Mouse (Mus musculus): Measurements from ENCODE around the gene Mb. TPM values are rescaled to one million over a fixed set of nuclear protein-coding genes. Genes with fewer than 3 reads are reported as not detected.
"Not testable (repeated sequence)": the region's sequence is repeated elsewhere in the genome, so short reads cannot be mapped to it uniquely, and the experiment has no call there.

Gene Mb
- polyA plus RNA-seq, 1 experiment from 2014 or later = 977 TPM

DNA sequence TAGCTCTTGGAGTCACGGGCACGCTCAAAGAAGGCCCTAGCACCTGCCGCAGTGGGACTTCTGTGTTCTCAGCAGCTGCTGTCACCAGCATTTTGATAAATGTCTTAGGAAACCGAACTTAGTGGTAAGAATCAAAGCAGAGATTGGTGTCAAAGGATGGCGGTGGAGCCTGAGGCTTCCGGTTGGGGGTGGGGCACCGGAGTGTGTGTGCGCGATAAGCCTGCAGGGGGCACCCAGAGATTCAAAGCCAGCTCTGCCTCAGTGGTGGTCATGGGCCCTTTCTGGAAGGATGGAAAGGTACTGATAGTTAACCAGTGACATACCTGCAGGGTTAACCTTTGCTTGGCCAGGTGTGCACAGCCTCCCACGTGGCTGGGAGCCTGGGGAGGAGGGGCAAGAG lies 21.0 kb upstream of the Mb start:
- 18% methylated on average over 10 of the region's 10 CpGs for WGBS
- Histone ChIP-seq H3K36me3 (ENCODE audit: control insufficient read depth, insufficient read depth) (peaks cover 8% of the 10 kb centered on the region), H3K4me3 (ENCODE audit: low read length) (no peak overlapping the region), H3K9ac (ENCODE audit: low read length) (no peak overlapping the region), H3K4me2 (ENCODE audit: low read depth, low read length) (peak overlapping the region; percentile 32; the same call in 1 of the 2 replicates), H3K4me1 (ENCODE audit: control insufficient read depth, insufficient read depth, low read length) (peaks cover 17% of the 10 kb centered on the region), H3K27me3 (ENCODE audit: control insufficient read depth, insufficient read depth, low read length) (no peaks in the 10 kb centered on the region), H3K9me3 (replicated peaks; ENCODE audit: control insufficient read depth, low read length) (no peaks in the 10 kb centered on the region), H3K27ac (ENCODE audit: low read length) (0 out of 2 replicates have a peak overlapping the region, but pooled peaks have one; percentile 2)
- ATAC-seq (replicated peaks; ENCODE audit: extremely low read depth, insufficient read depth, low FRiP score) = peak; percentile 39; the same call in 1 of the 2 replicates

DNA sequence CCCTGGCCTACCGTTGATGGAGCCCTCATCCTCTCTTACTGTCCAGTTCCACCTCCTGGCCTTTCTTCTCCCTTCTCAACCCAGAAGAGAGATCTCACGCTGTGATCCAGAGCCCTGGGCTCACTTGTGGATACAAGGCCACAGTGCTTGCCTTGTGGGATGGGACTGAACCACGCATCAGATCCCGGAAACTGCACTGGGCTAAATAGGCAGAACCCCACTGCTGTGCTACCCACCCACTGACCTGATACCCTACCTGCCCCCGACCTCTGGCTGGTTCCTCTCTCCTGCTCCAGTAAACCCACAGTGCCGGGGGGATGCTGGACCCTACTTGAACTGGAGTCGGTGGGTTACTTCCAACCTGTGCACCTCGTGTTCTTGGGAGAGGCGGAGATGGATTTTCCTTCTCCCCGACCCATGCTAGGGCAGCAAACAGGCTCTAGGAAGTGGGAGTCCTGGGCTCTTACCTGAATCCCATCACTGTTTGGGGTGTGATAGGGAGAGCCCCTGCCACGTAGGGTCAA lies 20.3 kb upstream of the Mb start:
- peaks cover 5% of the 10 kb centered on the region; the same call in 1 of the 2 replicates for H3K36me3 ChIP-seq (ENCODE audit: control insufficient read depth, insufficient read depth)
- no peak overlapping the region for H3K4me2 ChIP-seq (ENCODE audit: low read depth, low read length)
- no peak overlapping the region for H3K4me3 ChIP-seq (ENCODE audit: low read length)
- H3K4me1 ChIP-seq (ENCODE audit: control insufficient read depth, insufficient read depth, low read length) = peaks cover 17% of the 10 kb centered on the region
- H3K9ac ChIP-seq (ENCODE audit: low read length) = no peak overlapping the region
- H3K27ac ChIP-seq (ENCODE audit: low read length) = no peak overlapping the region
- H3K27me3 ChIP-seq (ENCODE audit: control insufficient read depth, insufficient read depth, low read length) = no peaks in the 10 kb centered on the region
- no peaks in the 10 kb centered on the region for H3K9me3 ChIP-seq (replicated peaks; ENCODE audit: control insufficient read depth, low read length)
- ATAC-seq (replicated peaks; ENCODE audit: extremely low read depth, insufficient read depth, low FRiP score) = no peak
- 85% methylated on average over 11 of the region's 11 CpGs for WGBS

DNA sequence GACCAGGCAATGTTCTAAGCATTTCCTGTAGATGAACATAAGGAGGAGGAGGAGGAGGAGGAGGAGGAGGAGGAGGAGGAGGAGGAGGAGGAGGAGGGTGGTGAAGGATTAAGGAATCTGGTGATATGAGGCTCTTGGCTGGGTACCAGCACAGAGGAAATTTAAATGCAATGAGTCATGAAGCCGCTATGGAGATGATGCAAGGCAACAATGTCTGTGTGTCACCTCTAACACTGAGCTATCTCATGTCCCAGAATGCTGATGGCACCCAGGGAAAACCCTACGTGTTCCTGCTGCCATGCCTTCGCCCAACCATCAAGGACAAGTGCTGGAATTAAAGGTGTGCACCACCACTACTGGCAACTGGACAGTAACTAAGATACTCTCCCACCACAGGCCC lies 18.5 kb upstream of the Mb start:
- Histone ChIP-seq H3K9me3 (replicated peaks; ENCODE audit: control insufficient read depth, low read length) (no peaks in the 10 kb centered on the region), H3K9ac (ENCODE audit: low read length) (no peak overlapping the region), H3K27ac (ENCODE audit: low read length) (peak overlapping the region; percentile 77), H3K4me1 (ENCODE audit: control insufficient read depth, insufficient read depth, low read length) (peaks cover 17% of the 10 kb centered on the region), H3K4me2 (ENCODE audit: low read depth, low read length) (no peak overlapping the region), H3K27me3 (ENCODE audit: control insufficient read depth, insufficient read depth, low read length) (no peaks in the 10 kb centered on the region), H3K36me3 (ENCODE audit: control insufficient read depth, insufficient read depth) (no peaks in the 10 kb centered on the region), H3K4me3 (ENCODE audit: low read length) (no peak overlapping the region)
- WGBS = 40% methylated on average over 3 of the region's 3 CpGs
- peak; percentile 58 for ATAC-seq (replicated peaks; ENCODE audit: extremely low read depth, insufficient read depth, low FRiP score)

DNA sequence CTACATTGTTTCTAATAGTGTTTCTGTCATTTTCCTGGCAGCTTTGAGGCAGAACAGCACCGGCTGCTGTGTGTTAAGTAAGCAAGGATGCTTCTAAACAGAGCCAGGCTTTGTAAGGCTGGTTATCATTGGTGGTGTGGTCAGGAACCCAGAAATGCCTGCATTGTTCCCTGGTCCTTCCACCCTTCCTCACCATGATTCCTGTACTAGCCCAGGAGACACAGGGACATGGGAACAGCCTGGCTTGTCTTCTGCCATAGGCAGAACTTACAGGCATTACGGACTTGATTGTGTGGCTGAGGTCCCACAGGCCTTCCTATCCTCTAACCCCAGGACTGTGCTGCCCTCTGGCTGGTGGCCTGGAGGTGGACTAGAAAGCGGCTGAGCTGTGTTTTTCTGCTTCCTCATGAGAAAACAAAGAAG lies 18.0 kb upstream of the Mb start:
- H3K27me3 ChIP-seq (ENCODE audit: control insufficient read depth, insufficient read depth, low read length) = no peaks in the 10 kb centered on the region
- H3K4me1 ChIP-seq (ENCODE audit: control insufficient read depth, insufficient read depth, low read length) = peaks cover 17% of the 10 kb centered on the region
- H3K4me2 ChIP-seq (ENCODE audit: low read depth, low read length) = no peak overlapping the region
- WGBS = 33% methylated on average over 3 of the region's 3 CpGs
- no peaks in the 10 kb centered on the region for H3K9me3 ChIP-seq (replicated peaks; ENCODE audit: control insufficient read depth, low read length)
- H3K9ac ChIP-seq (ENCODE audit: low read length) = 0 out of 2 replicates have a peak overlapping the region, but pooled peaks have one; percentile 1
- H3K27ac ChIP-seq (ENCODE audit: low read length) = peak overlapping the region; percentile 77
- H3K4me3 ChIP-seq (ENCODE audit: low read length) = no peak overlapping the region
- ATAC-seq (replicated peaks; ENCODE audit: extremely low read depth, insufficient read depth, low FRiP score) = peak; percentile 71
- H3K36me3 ChIP-seq (ENCODE audit: control insufficient read depth, insufficient read depth) = no peaks in the 10 kb centered on the region

DNA sequence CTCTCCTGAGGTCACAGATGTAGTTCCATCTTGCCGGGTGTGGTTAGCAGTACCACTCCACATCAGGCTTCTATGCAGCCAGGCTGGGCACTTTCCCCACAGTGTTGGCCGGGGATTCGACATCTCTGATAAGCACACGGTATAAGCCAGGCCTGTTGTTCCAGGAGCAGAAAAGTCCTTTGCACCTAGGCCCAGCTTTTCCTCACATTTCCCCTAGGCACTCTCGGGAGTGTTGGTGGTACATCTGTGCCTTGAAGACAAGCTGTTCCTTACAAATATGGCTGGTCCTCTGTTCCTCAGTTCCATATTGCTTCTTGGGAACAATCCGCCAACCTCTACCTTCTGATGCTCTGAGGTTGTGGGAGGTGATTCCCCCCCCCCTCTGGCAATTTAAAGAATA lies 15.8 kb upstream of the Mb start:
- peaks cover 10% of the 10 kb centered on the region for H3K4me1 ChIP-seq (ENCODE audit: control insufficient read depth, insufficient read depth, low read length)
- no peaks in the 10 kb centered on the region for H3K9me3 ChIP-seq (replicated peaks; ENCODE audit: control insufficient read depth, low read length)
- no peak overlapping the region for H3K9ac ChIP-seq (ENCODE audit: low read length)
- no peaks in the 10 kb centered on the region for H3K36me3 ChIP-seq (ENCODE audit: control insufficient read depth, insufficient read depth)
- no peaks in the 10 kb centered on the region for H3K27me3 ChIP-seq (ENCODE audit: control insufficient read depth, insufficient read depth, low read length)
- ATAC-seq (replicated peaks; ENCODE audit: extremely low read depth, insufficient read depth, low FRiP score) = no peak
- H3K4me2 ChIP-seq (ENCODE audit: low read depth, low read length) = no peak overlapping the region
- WGBS = 42% methylated on average over 6 of the region's 6 CpGs
- no peak overlapping the region for H3K27ac ChIP-seq (ENCODE audit: low read length)
- H3K4me3 ChIP-seq (ENCODE audit: low read length) = no peak overlapping the region

DNA sequence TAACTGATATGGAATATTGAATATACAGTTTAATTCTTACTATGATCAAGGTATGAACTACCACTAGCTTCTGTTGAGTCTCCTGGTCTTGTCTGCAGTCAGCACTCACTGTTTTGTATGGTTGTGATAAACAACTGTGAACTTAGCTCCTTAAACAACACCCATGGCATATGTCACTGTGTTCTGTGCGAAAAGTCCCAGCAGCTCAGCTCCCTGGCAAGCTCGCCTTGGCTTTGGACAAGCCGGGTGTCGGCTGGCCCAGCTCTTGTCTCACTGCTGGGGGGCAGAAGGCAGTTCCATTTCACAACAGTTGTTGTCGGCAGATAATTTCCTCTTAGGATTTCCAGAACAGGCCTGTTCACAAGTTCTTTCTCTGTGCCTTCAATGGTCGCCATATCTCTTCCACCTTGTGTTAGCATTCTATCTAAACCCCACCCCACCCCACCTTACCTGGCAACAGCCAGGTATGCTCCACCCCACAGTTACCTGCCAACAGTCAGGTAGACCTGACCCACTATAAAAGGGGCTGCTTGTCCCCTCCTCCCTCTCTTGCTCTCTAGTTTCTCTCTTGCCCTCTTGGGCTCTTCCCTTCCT lies 14.9 kb upstream of the Mb start:
- Histone ChIP-seq H3K4me2 (ENCODE audit: low read depth, low read length) (no peak overlapping the region), H3K27me3 (ENCODE audit: control insufficient read depth, insufficient read depth, low read length) (no peaks in the 10 kb centered on the region), H3K4me1 (ENCODE audit: control insufficient read depth, insufficient read depth, low read length) (peaks cover 10% of the 10 kb centered on the region), H3K27ac (ENCODE audit: low read length) (no peak overlapping the region), H3K36me3 (ENCODE audit: control insufficient read depth, insufficient read depth) (no peaks in the 10 kb centered on the region), H3K9ac (ENCODE audit: low read length) (no peak overlapping the region), H3K4me3 (ENCODE audit: low read length) (no peak overlapping the region), H3K9me3 (replicated peaks; ENCODE audit: control insufficient read depth, low read length) (no peaks in the 10 kb centered on the region)
- no peak for ATAC-seq (replicated peaks; ENCODE audit: extremely low read depth, insufficient read depth, low FRiP score)
- 79% methylated on average over 6 of the region's 6 CpGs for whole genome bisulfite sequencing

DNA sequence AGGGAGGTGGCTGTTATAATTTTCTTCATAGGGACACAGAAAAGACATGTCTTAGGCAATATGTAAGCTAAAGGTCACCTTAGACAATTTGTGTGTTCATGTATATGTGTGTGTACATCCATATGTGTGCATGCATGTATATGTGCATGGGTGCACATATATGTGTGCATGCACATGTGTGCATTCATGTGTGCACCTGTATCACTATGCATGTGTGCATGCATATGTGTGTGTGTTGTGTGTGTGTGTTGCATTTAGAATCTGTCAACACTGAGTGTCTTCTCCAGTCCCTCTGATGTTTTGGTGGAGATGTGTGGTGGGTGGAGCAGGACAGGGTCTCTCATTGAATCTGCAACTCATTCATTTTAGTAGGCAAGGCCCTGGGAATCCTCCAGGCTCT lies 12.3 kb upstream of the Mb start:
- no peaks in the 10 kb centered on the region for H3K36me3 ChIP-seq (ENCODE audit: control insufficient read depth, insufficient read depth)
- no peak overlapping the region for H3K9ac ChIP-seq (ENCODE audit: low read length)
- ATAC-seq (replicated peaks; ENCODE audit: extremely low read depth, insufficient read depth, low FRiP score) = no peak
- no peak overlapping the region for H3K4me2 ChIP-seq (ENCODE audit: low read depth, low read length)
- H3K27me3 ChIP-seq (ENCODE audit: control insufficient read depth, insufficient read depth, low read length) = no peaks in the 10 kb centered on the region
- H3K4me3 ChIP-seq (ENCODE audit: low read length) = no peak overlapping the region
- H3K27ac ChIP-seq (ENCODE audit: low read length) = no peak overlapping the region
- H3K9me3 ChIP-seq (replicated peaks; ENCODE audit: control insufficient read depth, low read length) = peaks cover 3% of the 10 kb centered on the region; the same call in 1 of the 2 replicates
- H3K4me1 ChIP-seq (ENCODE audit: control insufficient read depth, insufficient read depth, low read length) = no peaks in the 10 kb centered on the region

DNA sequence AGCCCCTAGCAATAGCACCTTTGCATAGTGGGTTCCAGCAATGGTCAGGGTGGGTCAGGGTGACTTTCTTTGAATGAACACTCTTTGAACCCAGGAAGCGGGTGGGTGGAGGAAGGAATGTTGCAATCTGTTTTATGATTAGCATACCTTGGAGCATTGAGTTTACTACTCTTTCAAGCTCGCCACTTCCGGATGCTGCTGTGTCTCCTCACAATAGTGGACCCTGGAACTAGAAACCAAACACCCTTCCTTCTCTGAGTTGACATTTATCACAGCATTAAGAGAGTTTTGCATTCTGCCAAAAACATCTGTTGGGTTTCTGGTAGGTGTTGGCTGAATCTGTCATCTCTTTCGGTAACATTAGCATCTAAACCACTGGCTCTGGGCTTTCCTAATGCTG lies 8.9 kb upstream of the Mb start:
- WGBS = 90% methylated on average over 4 of the region's 4 CpGs
- H3K27ac ChIP-seq (ENCODE audit: low read length); H3K9ac ChIP-seq (ENCODE audit: low read length); H3K36me3 ChIP-seq (ENCODE audit: control insufficient read depth, insufficient read depth); H3K4me3 ChIP-seq (ENCODE audit: low read length); H3K27me3 ChIP-seq (ENCODE audit: control insufficient read depth, insufficient read depth, low read length); ATAC-seq (replicated peaks; ENCODE audit: extremely low read depth, insufficient read depth, low FRiP score); H3K9me3 ChIP-seq (replicated peaks; ENCODE audit: control insufficient read depth, low read length); H3K4me2 ChIP-seq (ENCODE audit: low read depth, low read length): not testable (repeated sequence)
- peaks cover 18% of the 10 kb centered on the region for H3K4me1 ChIP-seq (ENCODE audit: control insufficient read depth, insufficient read depth, low read length)

DNA sequence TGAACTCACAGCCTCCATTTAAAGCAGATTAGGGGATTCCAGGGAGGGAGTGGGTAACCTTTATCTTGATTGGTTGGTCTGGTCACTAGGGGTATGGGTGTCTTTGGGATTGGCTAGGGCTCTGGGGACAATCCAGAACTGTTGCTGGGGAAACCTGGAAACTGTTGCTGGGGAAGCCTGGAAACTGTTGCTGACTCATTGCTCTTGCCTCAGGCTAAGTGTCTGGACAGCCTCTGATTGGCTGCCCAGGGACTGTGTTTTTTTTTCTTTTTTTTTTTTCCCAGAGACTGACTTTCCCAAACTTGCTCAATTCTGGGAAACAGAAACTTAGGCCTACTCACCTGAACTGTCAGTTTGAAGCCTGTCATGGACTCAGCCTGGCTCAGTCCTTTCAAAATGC lies 8.1 kb upstream of the Mb start:
- H3K27me3 ChIP-seq (ENCODE audit: control insufficient read depth, insufficient read depth, low read length) = no peaks in the 10 kb centered on the region
- H3K4me2 ChIP-seq (ENCODE audit: low read depth, low read length) = no peak overlapping the region
- H3K9me3 ChIP-seq (replicated peaks; ENCODE audit: control insufficient read depth, low read length) = peaks cover 3% of the 10 kb centered on the region; the same call in 1 of the 2 replicates
- no peaks in the 10 kb centered on the region for H3K36me3 ChIP-seq (ENCODE audit: control insufficient read depth, insufficient read depth)
- H3K4me3 ChIP-seq (ENCODE audit: low read length) = no peak overlapping the region
- H3K9ac ChIP-seq (ENCODE audit: low read length) = no peak overlapping the region
- no peak for ATAC-seq (replicated peaks; ENCODE audit: extremely low read depth, insufficient read depth, low FRiP score)
- no peak overlapping the region for H3K27ac ChIP-seq (ENCODE audit: low read length)
- peaks cover 18% of the 10 kb centered on the region for H3K4me1 ChIP-seq (ENCODE audit: control insufficient read depth, insufficient read depth, low read length)
